Mouse (Mus musculus) midbrain, embryonic 13.5 days (tissue): ENCODE data around the gene Flvcr2. TPM values are rescaled to one million over a fixed set of nuclear protein-coding genes. Genes with fewer than 3 reads are reported as not detected.

Experiments
- ATAC-seq: fragments of 200-750 bp; cut with Nextera tagmentation; 2 replicates; pipeline ENCODE4 v1.8.0; 2017; ENCODE audit warnings: mild to moderate bottlenecking, moderate TSS enrichment, moderate library complexity
- H3K27ac ChIP-seq: fragments of 300-500 bp; sonication (generic); 2 replicates; pipeline ENCODE4 v1.5.1; 2015; ENCODE audit warnings: inconsistent platforms, mild to moderate bottlenecking, moderate library complexity
- H3K27me3 ChIP-seq: fragments of 300-500 bp; sonication (generic); 2 replicates; pipeline ENCODE4 v1.6.1; 2015; ENCODE audit warnings: mild to moderate bottlenecking, inconsistent platforms
- H3K36me3 ChIP-seq: fragments of 300-500 bp; sonication (generic); 2 replicates; pipeline ENCODE4 v1.6.1; 2015; ENCODE audit warnings: mild to moderate bottlenecking, inconsistent platforms
- H3K4me1 ChIP-seq: fragments of 300-500 bp; sonication (generic); replicated peaks from 2 replicates; pipeline ENCODE4 v1.6.1; 2015; ENCODE audit warnings: inconsistent platforms
- H3K4me2 ChIP-seq: fragments of 300-500 bp; sonication (generic); replicated peaks from 2 replicates; pipeline ENCODE4 v1.6.1; 2015; ENCODE audit warnings: moderate library complexity, mild to moderate bottlenecking, inconsistent platforms
- H3K4me3 ChIP-seq: fragments of 300-500 bp; sonication (generic); replicated peaks from 2 replicates; pipeline ENCODE4 v1.5.1; 2015; ENCODE audit warnings: mild to moderate bottlenecking, inconsistent platforms
- H3K9ac ChIP-seq: fragments of 300-500 bp; sonication (generic); replicated peaks from 2 replicates; pipeline ENCODE4 v1.6.1; 2015; ENCODE audit warnings: mild to moderate bottlenecking, inconsistent platforms
- H3K9me3 ChIP-seq: fragments of 300-500 bp; sonication (generic); 2 replicates; pipeline ENCODE4 v1.6.1; 2016; ENCODE audit warnings: mild to moderate bottlenecking, inconsistent platforms
- whole genome bisulfite sequencing: fragments of 180-500 bp; shearing (Covaris S2); methylation state at CpG from one replicate; pipeline ENCODE4 v1.1.7; 2015; 5-methylcytosine and 5-hydroxymethylcytosine counted together
- polyA plus RNA-seq: library from polyadenylated mRNA; unstranded; fragments of >200 nt; fragmentation: Nextera tagmentation; extraction: Ambion mirVana; gene quantifications from 2 replicates; pipeline ENCODE4 v1.2.1, GENCODE M21; 2015

Gene Flvcr2
- polyA plus RNA-seq, 1 experiment from 2014 or later = 3.5 TPM

- H3K9ac ChIP-seq = no peak overlapping the region
- WGBS = 82% methylated on average over 3 of the region's 3 CpGs
- no peak for ATAC-seq
- H3K9me3 ChIP-seq = peaks cover 7% of the 10 kb centered on the region; the same call in 1 of the 2 replicates
- H3K4me3 ChIP-seq = no peak overlapping the region
- H3K4me2 ChIP-seq = no peak overlapping the region
- H3K27ac ChIP-seq = no peak overlapping the region
- H3K27me3 ChIP-seq = no peaks in the 10 kb centered on the region
- no peaks in the 10 kb centered on the region for H3K36me3 ChIP-seq
- H3K4me1 ChIP-seq = no peaks in the 10 kb centered on the region
These were observed 25.0 kb downstream of the Flvcr2 start for GRCm38 (mm10) chr12:85771356-85771755.

- no peak overlapping the region for H3K4me3 ChIP-seq
- WGBS = 80% methylated on average over 3 of the region's 3 CpGs
- no peaks in the 10 kb centered on the region for H3K4me1 ChIP-seq
- H3K27me3 ChIP-seq = no peaks in the 10 kb centered on the region
- ATAC-seq = no peak
- H3K4me2 ChIP-seq = no peak overlapping the region
- no peak overlapping the region for H3K27ac ChIP-seq
- peaks cover under 1% of the 10 kb centered on the region; the same call in 1 of the 2 replicates for H3K9me3 ChIP-seq
- no peak overlapping the region for H3K9ac ChIP-seq
- H3K36me3 ChIP-seq = no peaks in the 10 kb centered on the region
These were observed 32.6 kb downstream of the Flvcr2 start for GRCm38 (mm10) chr12:85778962-85779361.

GRCm38 (mm10) chr12:85779707-85780106, 33.4 kb downstream of the Flvcr2 start:
- Histone ChIP-seq H3K4me1 (no peaks in the 10 kb centered on the region), H3K27ac (no peak overlapping the region), H3K27me3 (no peaks in the 10 kb centered on the region), H3K4me3 (no peak overlapping the region), H3K36me3 (no peaks in the 10 kb centered on the region), H3K9ac (no peak overlapping the region), H3K9me3 (no peaks in the 10 kb centered on the region), H3K4me2 (no peak overlapping the region)
- 94% methylated on average over 5 of the region's 5 CpGs for WGBS
- ATAC-seq = no peak

- WGBS = 76% methylated on average over 3 of the region's 3 CpGs
- H3K9me3 ChIP-seq = no peaks in the 10 kb centered on the region
- H3K27ac ChIP-seq = no peak overlapping the region
- H3K4me1 ChIP-seq = no peaks in the 10 kb centered on the region
- H3K27me3 ChIP-seq = no peaks in the 10 kb centered on the region
- H3K4me3 ChIP-seq = no peak overlapping the region
- no peak for ATAC-seq
- no peak overlapping the region for H3K4me2 ChIP-seq
- H3K36me3 ChIP-seq = no peaks in the 10 kb centered on the region
- H3K9ac ChIP-seq = no peak overlapping the region
These were observed 35.3 kb downstream of the Flvcr2 start for GRCm38 (mm10) chr12:85781606-85782005.

- no peak for ATAC-seq
- Histone ChIP-seq H3K4me1 (no peaks in the 10 kb centered on the region), H3K4me2 (no peak overlapping the region), H3K9ac (no peak overlapping the region), H3K4me3 (no peak overlapping the region), H3K27ac (no peak overlapping the region), H3K27me3 (no peaks in the 10 kb centered on the region), H3K9me3 (no peaks in the 10 kb centered on the region), H3K36me3 (no peaks in the 10 kb centered on the region)
- 78% methylated on average over 19 of the region's 19 CpGs for WGBS
These were observed 38.8 kb downstream of the Flvcr2 start for GRCm38 (mm10) chr12:85784916-85785815.

GRCm38 (mm10) chr12:85792158-85792557, 45.8 kb downstream of the Flvcr2 start:
- 70% methylated on average over 4 of the region's 4 CpGs for WGBS
- H3K36me3 ChIP-seq = no peaks in the 10 kb centered on the region
- H3K4me3 ChIP-seq = no peak overlapping the region
- no peaks in the 10 kb centered on the region for H3K9me3 ChIP-seq
- H3K4me1 ChIP-seq = no peaks in the 10 kb centered on the region
- no peak overlapping the region for H3K27ac ChIP-seq
- no peak overlapping the region for H3K9ac ChIP-seq
- H3K27me3 ChIP-seq = no peaks in the 10 kb centered on the region
- no peak overlapping the region for H3K4me2 ChIP-seq
- ATAC-seq = no peak

GRCm38 (mm10) chr12:85792821-85793346, 46.5 kb downstream of the Flvcr2 start:
- Histone ChIP-seq H3K36me3 (no peaks in the 10 kb centered on the region), H3K27me3 (no peaks in the 10 kb centered on the region), H3K9ac (no peak overlapping the region), H3K27ac (no peak overlapping the region), H3K4me3 (no peak overlapping the region), H3K4me2 (no peak overlapping the region), H3K4me1 (no peaks in the 10 kb centered on the region), H3K9me3 (no peaks in the 10 kb centered on the region)
- WGBS = 78% methylated on average over 6 of the region's 6 CpGs
- no peak for ATAC-seq

GRCm38 (mm10) chr12:85794094-85794493, 47.8 kb downstream of the Flvcr2 start:
- WGBS = 78% methylated on average over 2 of the region's 2 CpGs
- no peak overlapping the region for H3K4me2 ChIP-seq

GRCm38 (mm10) chr12:85795551-85795950, 49.2 kb downstream of the Flvcr2 start:
- ATAC-seq = no peak
- H3K4me1 ChIP-seq = no peaks in the 10 kb centered on the region
- no peak overlapping the region for H3K27ac ChIP-seq
- H3K4me3 ChIP-seq = no peak overlapping the region
- 92% methylated on average over 1 of the region's 1 CpGs for WGBS
- H3K36me3 ChIP-seq = no peaks in the 10 kb centered on the region
- no peaks in the 10 kb centered on the region for H3K9me3 ChIP-seq
- H3K9ac ChIP-seq = no peak overlapping the region
- H3K4me2 ChIP-seq = no peak overlapping the region
- H3K27me3 ChIP-seq = no peaks in the 10 kb centered on the region

More at GRCm38 (mm10) chr12:85794094-85794493, 47.8 kb downstream of the Flvcr2 start:
- H3K4me1 ChIP-seq = no peaks in the 10 kb centered on the region
- no peak overlapping the region for H3K27ac ChIP-seq
- ATAC-seq = no peak
- no peaks in the 10 kb centered on the region for H3K9me3 ChIP-seq
- no peaks in the 10 kb centered on the region for H3K36me3 ChIP-seq
- no peak overlapping the region for H3K9ac ChIP-seq
- no peak overlapping the region for H3K4me3 ChIP-seq
- no peaks in the 10 kb centered on the region for H3K27me3 ChIP-seq

GRCm38 (mm10) chr12:85800031-85800430, 53.7 kb downstream of the Flvcr2 start:
- no peak for ATAC-seq
- Histone ChIP-seq H3K9ac (no peak overlapping the region), H3K9me3 (no peaks in the 10 kb centered on the region), H3K4me2 (no peak overlapping the region), H3K27me3 (no peaks in the 10 kb centered on the region), H3K4me1 (no peaks in the 10 kb centered on the region), H3K27ac (no peak overlapping the region), H3K4me3 (no peak overlapping the region), H3K36me3 (no peaks in the 10 kb centered on the region)
- 72% methylated on average over 9 of the region's 9 CpGs for WGBS

GRCm38 (mm10) chr12:85809726-85810125, 63.4 kb downstream of the Flvcr2 start:
- no peak overlapping the region for H3K9ac ChIP-seq
- no peaks in the 10 kb centered on the region for H3K4me1 ChIP-seq
- no peak overlapping the region for H3K27ac ChIP-seq
- 79% methylated on average over 6 of the region's 6 CpGs for WGBS
- ATAC-seq = no peak
- no peak overlapping the region for H3K4me3 ChIP-seq
- H3K9me3 ChIP-seq = no peaks in the 10 kb centered on the region
- no peaks in the 10 kb centered on the region for H3K27me3 ChIP-seq
- no peak overlapping the region for H3K4me2 ChIP-seq
- H3K36me3 ChIP-seq = peaks cover 39% of the 10 kb centered on the region

GRCm38 (mm10) chr12:85810959-85811358, 64.6 kb downstream of the Flvcr2 start:
- Histone ChIP-seq H3K36me3 (peaks cover 49% of the 10 kb centered on the region), H3K27ac (no peak overlapping the region), H3K9ac (no peak overlapping the region), H3K9me3 (no peaks in the 10 kb centered on the region), H3K4me2 (no peak overlapping the region), H3K27me3 (no peaks in the 10 kb centered on the region), H3K4me3 (no peak overlapping the region), H3K4me1 (no peaks in the 10 kb centered on the region)
- no peak for ATAC-seq
